Mouse (Mus musculus) kidney, embryonic 15.5 days (tissue): ENCODE measurements around the gene Gm8857. TPM values are rescaled to one million over a fixed set of nuclear protein-coding genes. Genes with fewer than 3 reads are reported as not detected.
"Not testable (repeated sequence)": the region's sequence is repeated elsewhere in the genome, so short reads cannot be mapped to it uniquely, and the experiment has no call there.

Experiments
- ATAC-seq: fragments of 200-750 bp; cut with Nextera tagmentation; replicated peaks from 2 replicates; pipeline ENCODE4 v1.8.0; 2017; ENCODE audit warnings: moderate TSS enrichment; ENCODE audit not compliant: low FRiP score
- H3K27ac ChIP-seq: fragments of 300-500 bp; sonication (generic); 2 replicates; pipeline ENCODE4 v1.5.1; 2015; ENCODE audit warnings: mild to moderate bottlenecking, inconsistent platforms
- H3K27me3 ChIP-seq: fragments of 300-500 bp; sonication (generic); 2 replicates; pipeline ENCODE4 v1.6.1; 2015; ENCODE audit warnings: inconsistent platforms
- H3K36me3 ChIP-seq: fragments of 300-500 bp; sonication (generic); 2 replicates; pipeline ENCODE4 v1.6.1; 2015; ENCODE audit warnings: inconsistent platforms
- H3K4me1 ChIP-seq: fragments of 300-500 bp; sonication (generic); 2 replicates; pipeline ENCODE4 v1.6.1; 2015; ENCODE audit warnings: inconsistent platforms
- H3K4me2 ChIP-seq: fragments of 300-500 bp; sonication (generic); 2 replicates; pipeline ENCODE4 v1.6.1; 2015; ENCODE audit warnings: moderate library complexity, mild to moderate bottlenecking, inconsistent platforms
- H3K4me3 ChIP-seq: fragments of 300-500 bp; sonication (generic); replicated peaks from 2 replicates; pipeline ENCODE4 v1.5.1; 2015; ENCODE audit warnings: mild to moderate bottlenecking, inconsistent platforms
- H3K9ac ChIP-seq: fragments of 300-500 bp; sonication (generic); 2 replicates; pipeline ENCODE4 v1.6.1; 2015; ENCODE audit warnings: mild to moderate bottlenecking, inconsistent platforms
- H3K9me3 ChIP-seq: fragments of 300-500 bp; sonication (generic); replicated peaks from 2 replicates; pipeline ENCODE4 v1.6.1; 2016; ENCODE audit warnings: inconsistent platforms
- WGBS: fragments of 180-500 bp; shearing (Covaris S2); methylation state at CpG from one replicate; pipeline ENCODE4 v1.1.7; 2015; ENCODE audit warnings: mixed read lengths; 5-methylcytosine and 5-hydroxymethylcytosine counted together
- polyA plus RNA-seq: library from polyadenylated mRNA; unstranded; fragments of >200 nt; fragmentation: Nextera tagmentation; extraction: Ambion mirVana; gene quantifications from 2 replicates; pipeline ENCODE4 v1.2.1, GENCODE M21; 2015

The Gm8857 gene
- not detected in 2 replicates for polyA plus RNA-seq

DNA sequence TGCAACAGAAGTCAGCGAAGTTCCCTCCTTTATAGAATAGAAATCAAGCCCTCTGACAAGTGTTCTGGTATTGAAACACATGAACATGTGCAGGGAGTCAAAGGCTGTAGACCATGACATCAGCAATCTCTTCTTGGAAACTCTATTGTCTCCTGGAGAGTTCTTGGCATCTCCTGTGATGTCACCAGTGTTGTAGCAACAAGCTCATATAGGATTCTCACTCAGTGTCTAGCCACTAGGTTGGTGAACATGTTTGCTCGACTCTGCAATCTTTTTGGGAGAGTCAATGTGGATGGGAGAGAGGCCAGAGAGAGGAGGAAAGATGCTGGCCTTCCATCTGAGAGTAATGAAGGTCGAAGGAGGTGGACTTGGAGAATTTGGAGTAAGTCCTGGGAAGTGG lies at the start of gene Gm8857, which contains the start of gene Gm8871:
TSS of gene Gm8857 (plus strand) at position 303 of the 400 bp plus-strand sequence.
TSS of gene Gm8871 (plus strand) at position 301 of the 400 bp plus-strand sequence.
- 60% methylated on average over 3 of the region's 3 CpGs for WGBS
- H3K27me3 ChIP-seq, H3K27ac ChIP-seq, H3K9me3 ChIP-seq, H3K4me1 ChIP-seq, H3K4me2 ChIP-seq, H3K36me3 ChIP-seq, H3K4me3 ChIP-seq, H3K9ac ChIP-seq, ATAC-seq: not testable (repeated sequence)

DNA sequence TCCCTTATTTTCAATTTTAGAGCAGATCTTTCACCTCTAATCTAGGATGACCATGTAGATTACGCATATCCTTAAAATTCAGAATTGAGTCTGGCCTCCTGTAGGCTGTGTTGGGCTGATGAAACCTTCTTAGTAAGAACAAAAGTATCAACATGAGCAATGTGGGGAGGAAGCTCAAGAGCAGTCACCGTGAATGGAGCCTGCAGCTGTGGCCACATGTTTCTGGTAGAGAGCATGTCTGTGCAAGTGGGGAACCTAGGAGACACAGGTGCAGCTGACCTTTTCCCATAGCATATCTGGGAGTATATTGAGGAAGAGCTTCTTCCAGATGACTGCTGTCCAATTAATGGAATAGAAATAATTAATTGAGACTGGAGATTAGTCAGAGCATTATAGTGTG lies 5.9 kb downstream of the Gm8857 start:
- 94% methylated on average over 2 of the region's 2 CpGs for WGBS
- not testable (repeated sequence) for H3K9ac ChIP-seq, H3K36me3 ChIP-seq

DNA sequence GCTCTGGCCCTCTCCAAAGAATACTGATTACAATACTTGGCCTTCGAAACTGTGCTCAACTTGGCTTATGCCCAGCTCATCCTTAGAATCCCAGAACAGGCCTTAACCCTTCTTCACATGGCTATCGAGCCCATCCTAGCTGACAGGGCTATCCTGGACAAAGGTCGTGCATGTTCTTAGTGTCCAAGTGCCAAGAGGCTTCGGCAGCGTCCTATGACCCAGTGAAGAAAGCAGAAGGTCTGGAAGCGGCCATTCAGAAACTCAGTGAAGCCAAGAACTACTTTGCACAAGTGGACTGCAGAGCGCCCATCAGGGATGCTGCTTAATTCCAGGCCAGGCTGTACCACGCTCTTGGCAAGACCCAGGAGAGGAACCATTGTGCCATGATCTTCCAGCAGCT lies 10.4 kb downstream of the Gm8857 start:
- not testable (repeated sequence) for H3K4me1 ChIP-seq, H3K27ac ChIP-seq, H3K27me3 ChIP-seq, H3K9ac ChIP-seq, H3K4me3 ChIP-seq, H3K9me3 ChIP-seq, H3K4me2 ChIP-seq, ATAC-seq, H3K36me3 ChIP-seq
- WGBS: 90% methylated on average over 7 of the region's 8 CpGs

More for the DNA sequence above, 5.9 kb downstream of the Gm8857 start:
- H3K4me1 ChIP-seq, ATAC-seq, H3K9me3 ChIP-seq, H3K4me3 ChIP-seq, H3K27me3 ChIP-seq, H3K27ac ChIP-seq, H3K4me2 ChIP-seq: not testable (repeated sequence)

Other genes with a start within 250 kb of the Gm8857 start
- gene Gm8871, start within 50 bp of the Gm8857 start, polyA plus RNA-seq: not detected in 2 replicates
- not detected in 2 replicates for gene Gm8879, start 179.8 kb downstream of the Gm8857 start, polyA plus RNA-seq
- not detected in 2 replicates for gene Gm5861, start 235.3 kb downstream of the Gm8857 start, polyA plus RNA-seq